Mouse (Mus musculus): ENCODE data around the gene Capns2. TPM values are rescaled to one million over a fixed set of nuclear protein-coding genes. Genes with fewer than 3 reads are reported as not detected.
"Not testable (repeated sequence)": the region's sequence is repeated elsewhere in the genome, so short reads cannot be mapped to it uniquely, and the experiment has no call there.

Gene Capns2
- polyA plus RNA-seq, 1 experiment from 2014 or later = not detected

GRCm38 (mm10) chr8:92883771-92884170 is 17.4 kb upstream of the Capns2 start:
- ATAC-seq = no peak
- H3K4me1 ChIP-seq (replicated peaks) = no peaks in the 10 kb centered on the region
- no peaks in the 10 kb centered on the region for H3K9me3 ChIP-seq
- no peak overlapping the region for H3K9ac ChIP-seq
- no peak overlapping the region for H3K4me3 ChIP-seq (replicated peaks)
- H3K27me3 ChIP-seq (replicated peaks) = no peaks in the 10 kb centered on the region
- H3K27ac ChIP-seq = no peak overlapping the region
- 59% methylated on average over 2 of the region's 2 CpGs for WGBS
- H3K36me3 ChIP-seq = no peaks in the 10 kb centered on the region
- no peak overlapping the region for H3K4me2 ChIP-seq (replicated peaks)

GRCm38 (mm10) chr8:92892216-92892615 is 9.0 kb upstream of the Capns2 start:
- not testable (repeated sequence) for H3K27me3 ChIP-seq (replicated peaks); H3K4me1 ChIP-seq (replicated peaks); ATAC-seq; H3K4me3 ChIP-seq (replicated peaks); H3K9ac ChIP-seq; H3K36me3 ChIP-seq; H3K4me2 ChIP-seq (replicated peaks); H3K27ac ChIP-seq; H3K9me3 ChIP-seq
- WGBS = 64% methylated on average over 3 of the region's 3 CpGs

- Histone ChIP-seq H3K27me3 (replicated peaks) (no peaks in the 10 kb centered on the region), H3K27ac (no peak overlapping the region), H3K9ac (no peak overlapping the region), H3K4me3 (replicated peaks) (no peak overlapping the region), H3K9me3 (no peaks in the 10 kb centered on the region), H3K36me3 (no peaks in the 10 kb centered on the region), H3K4me2 (replicated peaks) (no peak overlapping the region), H3K4me1 (replicated peaks) (no peaks in the 10 kb centered on the region)
- no peak for ATAC-seq
- WGBS = 71% methylated on average over 2 of the region's 2 CpGs
Observed at GRCm38 (mm10) chr8:92893870-92894269, 7.3 kb upstream of the Capns2 start.

- no peak overlapping the region for H3K4me3 ChIP-seq (replicated peaks)
- 74% methylated on average over 7 of the region's 7 CpGs for WGBS
- H3K4me2 ChIP-seq (replicated peaks) = no peak overlapping the region
- no peaks in the 10 kb centered on the region for H3K4me1 ChIP-seq (replicated peaks)
- peak; percentile 65; the same call in 1 of the 2 replicates for ATAC-seq
- no peak overlapping the region for H3K27ac ChIP-seq
- H3K36me3 ChIP-seq = no peaks in the 10 kb centered on the region
- no peaks in the 10 kb centered on the region for H3K27me3 ChIP-seq (replicated peaks)
- no peak overlapping the region for H3K9ac ChIP-seq
- no peaks in the 10 kb centered on the region for H3K9me3 ChIP-seq
Observed at GRCm38 (mm10) chr8:92895053-92895452, 6.2 kb upstream of the Capns2 start.

GRCm38 (mm10) chr8:92896056-92896455 is 5.2 kb upstream of the Capns2 start:
- H3K9ac ChIP-seq = no peak overlapping the region
- H3K4me3 ChIP-seq (replicated peaks) = no peak overlapping the region
- H3K9me3 ChIP-seq = no peaks in the 10 kb centered on the region
- H3K27me3 ChIP-seq (replicated peaks) = no peaks in the 10 kb centered on the region
- no peak for ATAC-seq
- no peak overlapping the region for H3K4me2 ChIP-seq (replicated peaks)
- WGBS = 89% methylated on average over 1 of the region's 1 CpGs
- H3K4me1 ChIP-seq (replicated peaks) = no peaks in the 10 kb centered on the region
- H3K27ac ChIP-seq = no peak overlapping the region
- no peaks in the 10 kb centered on the region for H3K36me3 ChIP-seq

- WGBS = 52% methylated on average over 5 of the region's 5 CpGs
- H3K9ac ChIP-seq = no peak overlapping the region
- no peaks in the 10 kb centered on the region for H3K27me3 ChIP-seq (replicated peaks)
- H3K4me1 ChIP-seq (replicated peaks) = no peaks in the 10 kb centered on the region
- H3K9me3 ChIP-seq = no peaks in the 10 kb centered on the region
- H3K4me3 ChIP-seq (replicated peaks) = no peak overlapping the region
- no peaks in the 10 kb centered on the region for H3K36me3 ChIP-seq
- ATAC-seq = no peak
- no peak overlapping the region for H3K27ac ChIP-seq
- H3K4me2 ChIP-seq (replicated peaks) = no peak overlapping the region
Observed at GRCm38 (mm10) chr8:92896611-92897010, 4.6 kb upstream of the Capns2 start.

- no peaks in the 10 kb centered on the region for H3K27me3 ChIP-seq (replicated peaks)
- 71% methylated on average over 4 of the region's 4 CpGs for WGBS
- H3K27ac ChIP-seq = no peak overlapping the region
- no peaks in the 10 kb centered on the region for H3K9me3 ChIP-seq
- no peaks in the 10 kb centered on the region for H3K36me3 ChIP-seq
- ATAC-seq = no peak
- H3K4me2 ChIP-seq (replicated peaks) = no peak overlapping the region
- H3K4me1 ChIP-seq (replicated peaks) = no peaks in the 10 kb centered on the region
- H3K4me3 ChIP-seq (replicated peaks) = no peak overlapping the region
- no peak overlapping the region for H3K9ac ChIP-seq
Observed at GRCm38 (mm10) chr8:92897794-92898193, 3.4 kb upstream of the Capns2 start.

GRCm38 (mm10) chr8:92899590-92899989 is 1.6 kb upstream of the Capns2 start:
- Histone ChIP-seq H3K27ac (no peak overlapping the region), H3K9ac (no peak overlapping the region)
- 68% methylated on average over 9 of the region's 9 CpGs for WGBS

GRCm38 (mm10) chr8:92902981-92903380 is 1.8 kb downstream of the Capns2 start:
- H3K4me2 ChIP-seq (replicated peaks) = no peak overlapping the region
- H3K36me3 ChIP-seq = no peaks in the 10 kb centered on the region
- no peak for ATAC-seq
- 90% methylated on average over 2 of the region's 2 CpGs for WGBS
- no peak overlapping the region for H3K4me3 ChIP-seq (replicated peaks)
- H3K9ac ChIP-seq = no peak overlapping the region
- no peaks in the 10 kb centered on the region for H3K4me1 ChIP-seq (replicated peaks)
- no peaks in the 10 kb centered on the region for H3K9me3 ChIP-seq
- H3K27ac ChIP-seq = no peak overlapping the region
- H3K27me3 ChIP-seq (replicated peaks) = no peaks in the 10 kb centered on the region

More at GRCm38 (mm10) chr8:92899590-92899989, 1.6 kb upstream of the Capns2 start:
- ATAC-seq = no peak
- Histone ChIP-seq H3K4me2 (replicated peaks) (no peak overlapping the region), H3K4me3 (replicated peaks) (no peak overlapping the region), H3K9me3 (no peaks in the 10 kb centered on the region), H3K36me3 (no peaks in the 10 kb centered on the region), H3K4me1 (replicated peaks) (no peaks in the 10 kb centered on the region), H3K27me3 (replicated peaks) (no peaks in the 10 kb centered on the region)

GRCm38 (mm10) chr8:92903488-92904135 is 2.4 kb downstream of the Capns2 start:
- 87% methylated on average over 11 of the region's 11 CpGs for WGBS
- Histone ChIP-seq H3K27ac (no peak overlapping the region), H3K36me3 (no peaks in the 10 kb centered on the region), H3K9me3 (no peaks in the 10 kb centered on the region), H3K4me1 (replicated peaks) (no peaks in the 10 kb centered on the region), H3K9ac (no peak overlapping the region), H3K4me2 (replicated peaks) (no peak overlapping the region), H3K4me3 (replicated peaks) (no peak overlapping the region), H3K27me3 (replicated peaks) (no peaks in the 10 kb centered on the region)
- ATAC-seq = no peak

GRCm38 (mm10) chr8:92906553-92906952 is 5.3 kb downstream of the Capns2 start:
- 96% methylated on average over 9 of the region's 9 CpGs for WGBS
- H3K9me3 ChIP-seq = no peaks in the 10 kb centered on the region
- no peaks in the 10 kb centered on the region for H3K27me3 ChIP-seq (replicated peaks)
- H3K36me3 ChIP-seq = no peaks in the 10 kb centered on the region
- no peak overlapping the region for H3K9ac ChIP-seq
- H3K4me2 ChIP-seq (replicated peaks) = no peak overlapping the region
- H3K27ac ChIP-seq = no peak overlapping the region
- no peak overlapping the region for H3K4me3 ChIP-seq (replicated peaks)
- no peak for ATAC-seq
- no peaks in the 10 kb centered on the region for H3K4me1 ChIP-seq (replicated peaks)

GRCm38 (mm10) chr8:92908448-92908847 is 7.2 kb downstream of the Capns2 start:
- no peak overlapping the region for H3K4me3 ChIP-seq (replicated peaks)
- WGBS = 87% methylated on average over 2 of the region's 2 CpGs
- no peaks in the 10 kb centered on the region for H3K36me3 ChIP-seq
- H3K9me3 ChIP-seq = no peaks in the 10 kb centered on the region
- H3K27ac ChIP-seq = no peak overlapping the region
- no peaks in the 10 kb centered on the region for H3K4me1 ChIP-seq (replicated peaks)
- no peak overlapping the region for H3K4me2 ChIP-seq (replicated peaks)
- no peak for ATAC-seq
- no peaks in the 10 kb centered on the region for H3K27me3 ChIP-seq (replicated peaks)
- H3K9ac ChIP-seq = no peak overlapping the region

- WGBS = 89% methylated on average over 3 of the region's 3 CpGs
- no peak for ATAC-seq
Observed at GRCm38 (mm10) chr8:92911477-92911876, 10.3 kb downstream of the Capns2 start.

More at GRCm38 (mm10) chr8:92911477-92911876, 10.3 kb downstream of the Capns2 start:
- Histone ChIP-seq H3K9ac (no peak overlapping the region), H3K9me3 (no peaks in the 10 kb centered on the region), H3K27ac (no peak overlapping the region), H3K4me3 (replicated peaks) (no peak overlapping the region), H3K4me2 (replicated peaks) (no peak overlapping the region), H3K27me3 (replicated peaks) (no peaks in the 10 kb centered on the region), H3K36me3 (no peaks in the 10 kb centered on the region), H3K4me1 (replicated peaks) (no peaks in the 10 kb centered on the region)
